Mouse (Mus musculus) heart, embryonic 13.5 days (tissue): ENCODE data around the gene 4930558K02Rik. TPM values are rescaled to one million over a fixed set of nuclear protein-coding genes. Genes with fewer than 3 reads are reported as not detected.

ENCODE experiments used
- ATAC-seq: fragments of 200-750 bp; cut with Nextera tagmentation; 2 replicates; pipeline ENCODE4 v1.8.0; 2017; ENCODE audit warnings: moderate TSS enrichment; ENCODE audit not compliant: insufficient number of reproducible peaks, low FRiP score, low TSS enrichment; ENCODE audit errors: extremely low read depth
- H3K27ac ChIP-seq: fragments of 300-500 bp; sonication (generic); replicated peaks from 2 replicates; pipeline ENCODE4 v1.5.1; 2015; ENCODE audit warnings: moderate library complexity, mild to moderate bottlenecking, inconsistent platforms
- H3K27me3 ChIP-seq: fragments of 300-500 bp; sonication (generic); replicated peaks from 2 replicates; pipeline ENCODE4 v1.6.1; 2015; ENCODE audit warnings: mild to moderate bottlenecking, inconsistent platforms
- H3K36me3 ChIP-seq: fragments of 300-500 bp; sonication (generic); 2 replicates; pipeline ENCODE4 v1.6.1; 2015; ENCODE audit warnings: mild to moderate bottlenecking, inconsistent platforms
- H3K4me1 ChIP-seq: fragments of 300-500 bp; sonication (generic); 2 replicates; pipeline ENCODE4 v1.6.1; 2015; ENCODE audit warnings: inconsistent platforms
- H3K4me2 ChIP-seq: fragments of 300-500 bp; sonication (generic); 2 replicates; pipeline ENCODE4 v1.6.1; 2015; ENCODE audit warnings: inconsistent platforms, mild to moderate bottlenecking, moderate library complexity
- H3K4me3 ChIP-seq: fragments of 300-500 bp; sonication (generic); 2 replicates; pipeline ENCODE4 v1.5.1; 2015; ENCODE audit warnings: moderate library complexity, mild to moderate bottlenecking, inconsistent platforms
- H3K9ac ChIP-seq: fragments of 300-500 bp; sonication (generic); 2 replicates; pipeline ENCODE4 v1.6.1; 2015; ENCODE audit warnings: inconsistent platforms, mild to moderate bottlenecking, moderate library complexity
- H3K9me3 ChIP-seq: fragments of 300-500 bp; sonication (generic); 2 replicates; pipeline ENCODE4 v1.6.1; 2016; ENCODE audit warnings: inconsistent platforms
- WGBS: fragments of 180-500 bp; shearing (Covaris S2); methylation state at CpG from one replicate; pipeline ENCODE4 v1.1.7; 2015; ENCODE audit warnings: mixed read lengths; 5-methylcytosine and 5-hydroxymethylcytosine counted together
- polyA plus RNA-seq: library from polyadenylated mRNA; unstranded; fragments of >200 nt; fragmentation: Nextera tagmentation; extraction: Ambion mirVana; gene quantifications from 2 replicates; pipeline ENCODE4 v1.2.1, GENCODE M21; 2015

4930558K02Rik gene
- polyA plus RNA-seq, 1 experiment from 2014 or later: not detected

DNA sequence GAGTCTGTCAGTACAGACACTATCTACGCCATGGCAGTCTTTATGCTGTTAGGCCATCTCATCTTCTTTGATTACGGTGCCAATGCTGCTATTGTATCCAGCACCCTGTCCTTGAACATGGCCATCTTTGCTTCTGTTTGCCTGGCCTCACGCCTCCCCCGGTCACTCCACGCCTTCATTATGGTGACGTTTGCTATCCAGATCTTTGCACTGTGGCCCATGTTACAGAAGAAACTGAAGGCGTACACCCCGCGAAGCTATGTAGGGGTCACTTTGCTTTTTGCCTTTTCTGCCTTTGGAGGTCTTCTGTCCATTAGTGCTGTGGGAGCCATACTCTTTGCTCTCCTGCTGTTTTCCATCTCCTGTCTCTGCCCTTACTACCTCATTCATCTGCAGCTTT lies 8.6 kb downstream of the 4930558K02Rik start:
- peaks cover 10% of the 10 kb centered on the region for H3K36me3 ChIP-seq
- H3K27ac ChIP-seq: no peak overlapping the region
- WGBS: 94% methylated on average over 9 of the region's 9 CpGs
- peaks cover 15% of the 10 kb centered on the region for H3K4me1 ChIP-seq
- H3K4me2 ChIP-seq: 0 out of 2 replicates have a peak overlapping the region, but pooled peaks have one; percentile 73
- H3K9ac ChIP-seq: no peak overlapping the region
- no peaks in the 10 kb centered on the region for H3K9me3 ChIP-seq
- H3K27me3 ChIP-seq: no peaks in the 10 kb centered on the region
- no peak for ATAC-seq
- H3K4me3 ChIP-seq: no peak overlapping the region

DNA sequence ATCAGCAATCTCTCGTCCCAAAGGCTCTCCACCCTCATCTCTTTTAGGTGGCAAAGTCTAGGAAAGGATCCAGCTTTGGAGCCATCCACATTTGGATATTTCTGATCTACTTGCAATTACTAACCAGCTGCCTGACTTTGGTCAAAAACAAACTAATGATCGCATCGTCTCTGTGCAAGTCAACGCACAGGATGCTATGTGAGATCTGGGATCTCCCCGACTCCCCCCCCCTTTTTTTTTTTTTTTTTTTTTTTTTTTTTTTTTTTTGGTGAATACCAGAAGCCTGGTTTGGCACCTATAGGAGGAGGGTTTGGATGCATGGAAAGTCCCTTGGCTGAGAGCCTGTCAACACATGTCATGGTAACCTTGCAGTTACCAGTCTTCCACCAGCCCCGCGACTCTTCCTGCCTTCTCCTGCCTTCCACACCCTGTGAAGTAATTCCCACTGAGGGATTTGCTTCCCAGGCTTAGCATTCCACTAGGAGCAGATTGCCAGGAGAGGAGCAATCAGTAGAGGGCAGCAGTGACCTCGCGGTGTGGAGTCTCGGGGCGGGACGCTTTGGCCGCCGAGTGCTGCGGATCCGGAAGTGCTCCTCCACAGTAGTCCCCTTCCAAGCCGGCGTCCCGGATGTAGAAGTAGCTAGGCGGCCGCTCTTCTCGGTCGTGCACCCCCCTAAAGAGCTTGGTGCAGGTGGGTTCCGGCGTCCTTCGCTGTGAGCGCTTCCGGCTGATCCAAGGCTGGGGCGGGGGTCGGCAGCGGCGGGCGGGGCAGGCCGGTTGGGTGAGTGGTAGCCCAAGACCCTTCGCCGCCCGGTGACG lies 10.6 kb downstream of the 4930558K02Rik start, which contains the start of gene Pigc:
Gene Pigc (plus strand): TSS at position 598 of the 819 bp plus-strand sequence.
- Histone ChIP-seq H3K4me3 (peak within 1 kb of the TSS; percentile 63), H3K9me3 (no peaks in the 10 kb centered on the region), H3K27ac (peak within 1 kb of the TSS; percentile 80), H3K27me3 (peaks cover 11% of the 10 kb centered on the region; the same call in 1 of the 2 replicates), H3K4me1 (peaks cover 13% of the 10 kb centered on the region), H3K4me2 (peak within 1 kb of the TSS; percentile 73), H3K36me3 (peaks cover 10% of the 10 kb centered on the region), H3K9ac (peak within 1 kb of the TSS; percentile 86)
- ATAC-seq: peak; percentile 83
- 3% methylated on average over 38 of the region's 38 CpGs for WGBS

DNA sequence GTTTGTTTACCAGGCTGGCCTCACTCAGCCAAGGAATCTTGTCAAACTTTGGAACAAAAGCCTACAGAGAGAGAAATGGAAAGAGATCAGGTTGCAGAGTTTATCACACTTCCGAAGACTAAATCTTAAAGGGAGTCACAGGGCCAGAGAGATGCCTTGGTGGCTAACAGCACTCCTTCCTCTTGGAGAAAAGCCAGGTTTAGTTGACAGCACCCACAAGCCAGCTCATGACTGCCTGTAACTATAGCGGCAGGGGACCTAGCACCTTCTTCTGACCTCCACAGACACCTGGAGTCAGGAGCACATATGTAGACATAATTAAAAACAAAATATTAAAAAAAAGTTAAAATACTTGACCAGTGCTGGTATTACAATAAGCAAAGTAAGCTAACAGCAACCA lies 11.5 kb downstream of the 4930558K02Rik start:
- H3K9ac ChIP-seq: no peak overlapping the region
- ATAC-seq: no peak
- no peak overlapping the region for H3K4me3 ChIP-seq
- H3K27ac ChIP-seq: no peak overlapping the region
- WGBS: 52% methylated on average over 2 of the region's 2 CpGs
- peaks cover 13% of the 10 kb centered on the region for H3K4me1 ChIP-seq
- H3K27me3 ChIP-seq: peaks cover 11% of the 10 kb centered on the region; the same call in 1 of the 2 replicates
- H3K36me3 ChIP-seq: peaks cover 10% of the 10 kb centered on the region
- no peak overlapping the region for H3K4me2 ChIP-seq
- no peaks in the 10 kb centered on the region for H3K9me3 ChIP-seq

DNA sequence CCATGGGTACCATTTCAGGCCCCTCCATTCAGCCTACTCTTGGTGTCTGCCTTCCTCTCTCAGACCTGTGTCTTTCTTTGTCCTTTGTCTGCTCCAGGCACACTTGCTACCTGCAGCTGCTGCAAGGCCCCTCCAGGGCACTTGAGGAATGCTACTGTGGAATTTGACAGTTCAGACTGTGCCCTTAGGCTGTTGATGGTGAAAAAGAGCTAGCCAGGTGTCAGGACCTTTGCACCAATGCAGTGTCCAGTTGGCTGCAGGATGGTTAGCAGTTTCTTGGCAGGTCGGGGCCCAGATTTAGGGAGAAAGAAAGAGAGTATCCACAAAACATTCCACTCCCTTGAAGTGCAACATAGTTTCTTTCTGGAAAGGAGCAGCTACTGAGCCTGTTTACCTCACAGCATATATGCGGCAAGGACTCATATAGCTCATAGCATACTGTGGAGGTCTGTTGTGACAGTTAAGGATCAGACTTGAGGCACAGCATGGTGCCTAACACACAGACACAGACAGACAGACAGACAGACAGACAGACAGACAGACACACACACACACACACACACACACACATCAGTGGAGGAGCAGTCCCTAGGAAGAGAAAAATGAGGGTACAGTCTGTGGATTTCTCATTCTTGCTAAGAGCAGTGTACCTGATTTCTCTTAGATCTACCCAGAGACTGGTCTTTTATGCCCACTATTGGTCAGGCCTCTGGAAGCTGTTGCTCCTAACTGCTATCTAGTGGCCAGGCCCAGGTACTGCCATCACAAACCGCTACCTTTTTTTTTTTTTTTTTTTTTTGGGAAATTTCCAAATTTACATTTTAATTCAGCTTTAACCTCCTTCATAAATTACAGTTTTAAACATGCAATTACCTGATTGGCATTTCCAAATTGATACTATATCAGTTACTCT lies 16.7 kb downstream of the 4930558K02Rik start:
- Histone ChIP-seq H3K27ac (no peak overlapping the region), H3K4me3 (no peak overlapping the region), H3K27me3 (peaks cover 11% of the 10 kb centered on the region; the same call in 1 of the 2 replicates), H3K4me1 (peaks cover 5% of the 10 kb centered on the region), H3K36me3 (no peaks in the 10 kb centered on the region), H3K9me3 (no peaks in the 10 kb centered on the region), H3K4me2 (no peak overlapping the region), H3K9ac (no peak overlapping the region; the same call in 1 of the 2 replicates)
- no peak for ATAC-seq
- WGBS: 46% methylated on average over 3 of the region's 3 CpGs

DNA sequence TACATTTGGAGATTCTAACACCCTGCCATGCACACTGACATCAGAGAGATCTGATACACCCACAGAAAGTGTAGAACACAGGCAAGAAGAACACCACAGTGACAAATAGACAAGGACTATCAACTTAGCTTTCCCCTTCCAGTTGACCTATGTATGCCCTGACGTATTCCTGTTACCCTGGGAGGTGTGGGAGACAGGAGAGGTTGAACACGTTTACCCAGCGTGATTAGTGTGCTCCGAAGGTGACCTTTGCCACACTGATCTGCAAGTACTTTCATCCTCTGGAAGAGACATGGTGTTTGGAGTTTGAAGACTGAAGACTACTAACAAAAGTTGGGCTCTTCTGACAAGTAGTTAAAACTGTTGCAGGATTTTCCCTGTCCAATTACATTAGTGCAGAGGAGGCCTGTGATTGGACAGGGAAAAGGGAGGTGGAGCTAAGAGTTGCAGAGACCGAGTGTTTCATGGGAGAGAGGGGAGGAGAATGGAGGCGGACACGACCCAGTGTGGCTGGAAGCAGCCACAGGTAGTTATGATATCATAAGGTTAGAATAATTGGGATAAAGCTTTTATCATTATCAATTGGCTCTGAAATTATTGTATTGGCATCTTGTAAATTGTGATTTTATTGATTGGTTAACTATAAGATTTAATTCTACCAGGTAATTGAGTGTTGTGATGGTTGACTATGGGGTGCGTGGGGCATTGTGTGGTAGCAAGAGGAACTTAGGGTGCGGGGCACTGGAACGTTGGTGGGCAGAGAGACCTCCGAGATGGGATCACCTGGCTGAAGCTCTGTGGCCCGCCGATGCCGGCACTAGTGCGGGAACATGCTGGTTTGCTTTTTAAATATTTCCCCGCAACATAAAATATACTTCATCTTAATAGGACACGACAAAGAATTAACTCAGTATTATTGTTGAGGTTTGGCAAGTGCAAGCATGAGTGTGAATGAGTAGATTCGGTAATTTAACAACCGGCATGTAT lies 21.2 kb downstream of the 4930558K02Rik start:
- no peaks in the 10 kb centered on the region for H3K27me3 ChIP-seq
- no peak overlapping the region for H3K4me2 ChIP-seq
- H3K9ac ChIP-seq: no peak overlapping the region
- H3K4me3 ChIP-seq: no peak overlapping the region
- no peaks in the 10 kb centered on the region for H3K9me3 ChIP-seq
- ATAC-seq: no peak
- no peak overlapping the region for H3K27ac ChIP-seq
- 73% methylated on average over 19 of the region's 19 CpGs for WGBS
- H3K4me1 ChIP-seq: peaks cover 5% of the 10 kb centered on the region
- no peaks in the 10 kb centered on the region for H3K36me3 ChIP-seq

DNA sequence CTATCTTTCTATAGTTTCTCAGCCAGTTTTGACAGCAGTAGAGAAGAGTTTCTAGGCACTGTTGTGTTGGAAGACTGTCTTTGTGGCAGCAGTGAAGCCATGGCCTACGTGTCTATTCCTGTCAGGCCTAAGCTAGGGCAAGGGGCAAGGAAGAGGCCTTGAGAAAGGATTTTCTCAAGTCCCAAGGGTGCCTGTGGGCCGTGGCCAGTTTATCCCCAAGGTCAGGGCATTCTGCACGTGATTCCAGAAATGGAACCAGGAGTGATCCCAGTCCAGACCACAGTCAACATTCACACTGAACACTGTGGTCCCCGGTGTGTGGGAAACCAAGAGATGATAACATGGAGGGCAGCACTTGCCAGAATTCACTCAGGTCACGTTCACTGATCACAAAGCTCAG lies 23.6 kb downstream of the 4930558K02Rik start:
- Histone ChIP-seq H3K4me1 (no peaks in the 10 kb centered on the region), H3K9ac (no peak overlapping the region), H3K4me2 (no peak overlapping the region), H3K36me3 (no peaks in the 10 kb centered on the region), H3K27me3 (no peaks in the 10 kb centered on the region), H3K4me3 (no peak overlapping the region), H3K9me3 (no peaks in the 10 kb centered on the region), H3K27ac (no peak overlapping the region)
- WGBS: 50% methylated on average over 5 of the region's 5 CpGs
- ATAC-seq: no peak

DNA sequence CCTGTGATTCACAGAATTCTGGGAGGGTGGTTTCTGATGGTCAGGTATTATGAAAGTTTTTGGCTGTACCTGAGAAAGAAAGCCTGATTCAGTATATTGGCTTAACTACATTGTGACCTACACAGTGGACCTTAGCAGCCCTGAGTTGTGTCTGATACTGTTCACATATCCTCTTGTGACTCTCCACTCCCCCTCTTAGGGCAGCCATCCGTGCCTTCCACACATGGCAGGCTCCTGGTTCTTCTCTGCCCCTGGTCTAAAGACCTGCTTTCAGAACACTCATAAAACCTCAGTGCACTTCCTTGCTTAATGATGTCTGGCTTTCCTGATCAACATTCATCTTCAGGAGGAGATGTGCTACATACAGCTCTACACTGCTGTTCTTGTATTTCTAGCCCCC lies 26.8 kb downstream of the 4930558K02Rik start:
- no peak for ATAC-seq
- 37% methylated on average over 1 of the region's 1 CpGs for WGBS
- Histone ChIP-seq H3K36me3 (no peaks in the 10 kb centered on the region), H3K4me1 (no peaks in the 10 kb centered on the region), H3K27me3 (no peaks in the 10 kb centered on the region), H3K4me2 (no peak overlapping the region), H3K4me3 (no peak overlapping the region), H3K9me3 (no peaks in the 10 kb centered on the region), H3K9ac (no peak overlapping the region), H3K27ac (no peak overlapping the region)

DNA sequence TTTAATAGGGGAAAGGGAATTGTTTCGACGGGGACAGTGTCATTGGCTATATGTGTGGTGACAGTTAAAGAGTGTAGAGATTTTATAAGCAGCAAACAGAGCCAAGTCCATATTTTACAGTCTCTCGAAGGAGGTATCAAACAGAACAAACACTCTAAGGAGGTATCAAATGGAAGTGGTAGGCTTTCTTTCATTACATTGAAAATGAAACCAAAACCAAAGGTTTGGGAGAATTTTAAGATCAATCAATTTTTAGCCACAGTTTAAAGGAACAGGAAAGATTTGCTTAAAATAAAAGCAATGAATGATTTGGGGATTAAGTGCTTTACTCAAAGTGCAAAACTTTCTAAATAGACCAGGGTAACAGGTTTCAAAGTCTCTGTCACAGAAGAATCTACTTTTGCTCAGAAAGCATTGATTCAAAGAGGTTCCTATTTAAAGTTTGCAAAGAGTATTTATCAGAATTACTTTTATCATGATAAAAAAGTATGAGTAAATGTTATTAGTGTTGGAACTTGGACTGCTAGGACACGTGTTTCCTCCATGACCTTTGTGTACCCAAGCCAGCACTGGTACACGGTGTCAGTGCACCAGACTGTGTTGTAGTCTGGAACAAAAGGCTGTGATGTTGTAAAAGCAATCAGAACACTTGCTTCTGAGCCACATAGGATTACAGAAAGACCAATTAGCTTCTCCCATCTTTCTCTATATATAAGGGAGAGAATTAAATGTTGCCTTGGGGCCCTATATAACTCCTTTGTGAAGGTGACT lies 28.2 kb downstream of the 4930558K02Rik start:
- Histone ChIP-seq H3K4me1 (no peaks in the 10 kb centered on the region), H3K27ac (no peak overlapping the region), H3K9me3 (no peaks in the 10 kb centered on the region), H3K9ac (no peak overlapping the region), H3K36me3 (no peaks in the 10 kb centered on the region), H3K4me3 (no peak overlapping the region), H3K27me3 (no peaks in the 10 kb centered on the region), H3K4me2 (no peak overlapping the region)
- 70% methylated on average over 5 of the region's 5 CpGs for WGBS
- ATAC-seq: no peak

DNA sequence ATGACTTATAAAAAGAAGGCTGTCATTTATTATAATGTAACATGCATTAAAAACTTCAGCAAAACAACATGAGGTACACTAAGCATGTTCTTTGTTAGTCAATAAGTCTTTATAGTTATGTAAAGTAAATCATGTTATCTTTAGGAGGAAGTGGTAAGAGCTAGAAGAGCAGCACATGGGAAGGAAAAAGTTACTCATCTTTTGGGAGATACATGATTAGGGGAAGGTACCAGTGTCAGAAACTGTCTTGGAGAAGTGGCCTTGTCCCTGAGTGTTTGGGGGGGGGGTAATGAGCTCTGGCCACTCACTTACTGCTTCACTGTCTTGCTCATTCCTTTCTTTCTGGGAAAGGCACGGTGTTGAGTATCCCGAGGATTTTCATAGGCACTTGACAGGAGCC lies 37.4 kb downstream of the 4930558K02Rik start:
- WGBS: 77% methylated on average over 2 of the region's 2 CpGs
- Histone ChIP-seq H3K4me3 (no peak overlapping the region), H3K9ac (no peak overlapping the region), H3K27me3 (no peaks in the 10 kb centered on the region), H3K36me3 (no peaks in the 10 kb centered on the region), H3K9me3 (no peaks in the 10 kb centered on the region), H3K4me2 (no peak overlapping the region), H3K27ac (no peak overlapping the region), H3K4me1 (no peaks in the 10 kb centered on the region)
- ATAC-seq: no peak

DNA sequence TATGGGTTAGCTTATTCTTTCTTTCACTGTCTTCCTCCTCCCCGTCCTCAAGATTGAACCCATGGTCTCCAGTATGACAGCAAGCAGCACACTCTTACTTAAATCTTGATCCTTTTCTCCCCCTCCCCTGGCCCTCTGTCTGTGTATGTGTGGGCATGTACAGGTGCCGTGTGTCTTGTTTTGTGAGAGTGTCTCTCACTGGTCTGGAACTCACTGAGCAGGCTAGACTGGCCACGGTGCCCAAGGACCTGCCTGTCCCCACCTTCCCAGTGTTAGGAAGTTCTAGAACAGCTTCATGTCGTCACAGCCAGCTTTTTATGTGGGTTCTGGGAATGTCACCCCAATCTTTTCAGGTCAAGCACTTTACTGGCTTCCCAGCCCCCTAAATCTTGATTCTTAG lies 47.1 kb downstream of the 4930558K02Rik start:
- 77% methylated on average over 4 of the region's 4 CpGs for WGBS
- H3K9me3 ChIP-seq: no peaks in the 10 kb centered on the region
- H3K36me3 ChIP-seq: no peaks in the 10 kb centered on the region
- no peak overlapping the region for H3K4me3 ChIP-seq
- no peak overlapping the region for H3K27ac ChIP-seq
- no peak overlapping the region for H3K4me2 ChIP-seq
- no peaks in the 10 kb centered on the region for H3K27me3 ChIP-seq
- no peak overlapping the region for H3K9ac ChIP-seq
- H3K4me1 ChIP-seq: no peaks in the 10 kb centered on the region
- no peak for ATAC-seq
